Comparison of ENCODE assay signal across 9 mouse cellular contexts in the genomic region with DNA sequence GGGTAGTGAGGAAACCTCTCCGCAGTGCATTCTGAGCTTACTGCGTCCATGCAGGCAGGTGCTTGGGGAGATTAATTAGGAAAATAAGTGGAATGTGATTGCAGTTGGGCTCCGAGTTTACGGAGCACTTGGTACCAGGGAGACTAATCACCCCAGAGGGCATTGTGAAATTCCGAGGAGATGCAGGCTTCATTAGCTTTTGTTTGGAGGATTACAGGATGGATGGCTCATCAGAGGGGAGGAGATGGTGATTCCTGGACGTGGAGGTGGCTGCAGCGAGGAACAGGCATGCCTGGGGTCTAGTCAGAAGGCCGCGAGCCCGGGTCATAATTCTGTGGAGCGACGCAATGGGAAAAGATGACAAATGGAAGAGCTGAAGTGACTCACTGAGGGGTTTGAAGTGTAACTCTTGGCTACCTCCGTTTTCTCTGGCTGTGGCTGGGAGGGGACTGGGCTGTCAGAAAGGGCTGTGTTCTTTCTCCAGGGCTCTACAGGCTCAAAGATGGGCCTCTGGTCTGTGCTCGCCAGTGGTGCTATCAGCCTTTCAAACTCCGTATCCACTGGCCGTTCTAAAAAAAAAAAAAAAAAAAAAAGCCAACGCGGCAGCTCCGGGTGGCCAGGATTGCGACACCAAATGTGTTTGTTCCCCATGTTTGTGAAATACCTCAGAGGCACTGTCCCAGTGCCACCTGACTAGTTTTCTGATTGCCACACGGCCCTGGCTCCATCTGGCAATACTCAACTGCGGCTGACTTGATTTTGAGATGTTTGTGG.
A peak's percentile ranks its signal among the peaks of the same experiment; 100 is the strongest.
DNase-seq lines count a peak whose midpoint lies in the region; ATAC-seq lines count a peak whose summit lies in the region.
"Had no signal": no experiment of that assay in that cellular context is flagged by ENCODE, and none has a peak within 500 bp of the region (broad histone marks: within the 10 kb centered on the region; RNA-seq: fewer than 3 reads in every experiment).

No protein-coding gene starts in this region.

- H3K4me2 ChIP-seq in forebrain, embryonic 15.5 days (replicated peaks) = peak overlapping the region; percentile 47
- peak overlapping the region; percentile 42 for H3K4me2 ChIP-seq in hindbrain, embryonic 14.5 days (replicated peaks)
- peak overlapping the region; percentile 40 for H3K4me2 ChIP-seq in liver, embryonic 11.5 days

- peak overlapping the region; percentile 20 for H3K4me3 ChIP-seq in forebrain, embryonic 15.5 days
- no peak overlapping the region for H3K4me3 ChIP-seq in hindbrain, embryonic 14.5 days (replicated peaks; ENCODE audit: low read length)
- H3K4me3 ChIP-seq in liver, embryonic 11.5 days (ENCODE audit: low read depth, low read length) = no peak overlapping the region

- no peaks in the 10 kb centered on the region for H3K36me3 ChIP-seq in forebrain, embryonic 15.5 days
- no peaks in the 10 kb centered on the region for H3K36me3 ChIP-seq in hindbrain, embryonic 14.5 days (replicated peaks; ENCODE audit: control insufficient read depth, insufficient read depth)
- H3K36me3 ChIP-seq in liver, embryonic 11.5 days (ENCODE audit: control insufficient read depth, insufficient read depth, low read length) = no peaks in the 10 kb centered on the region
- H3K36me3 ChIP-seq: G1E had no signal

- peaks cover 17% of the 10 kb centered on the region for H3K4me1 ChIP-seq in forebrain, embryonic 15.5 days
- peaks cover 18% of the 10 kb centered on the region for H3K4me1 ChIP-seq in hindbrain, embryonic 14.5 days (replicated peaks; ENCODE audit: control insufficient read depth, insufficient read depth, low read length)
- peaks cover 9% of the 10 kb centered on the region; the same call in 1 of the 2 replicates for H3K4me1 ChIP-seq in liver, embryonic 11.5 days (replicated peaks; ENCODE audit: control insufficient read depth, insufficient read depth, low read length)

- ATAC-seq in forebrain, embryonic 15.5 days (replicated peaks) = peak; percentile 55
- peak; percentile 66; the same call in 1 of the 2 replicates for ATAC-seq in hindbrain, embryonic 14.5 days (ENCODE audit: low FRiP score)
- ATAC-seq in liver, embryonic 11.5 days (replicated peaks; ENCODE audit: low FRiP score) = peak; percentile 54

- WGBS in forebrain, embryonic 15.5 days = 9% methylated on average over 22 of the region's 22 CpGs
- 11% methylated on average over 22 of the region's 22 CpGs for WGBS in hindbrain, embryonic 14.5 days
- WGBS in liver, embryonic 11.5 days = 13% methylated on average over 22 of the region's 22 CpGs

- H3K9me3 ChIP-seq in forebrain, embryonic 15.5 days = no peaks in the 10 kb centered on the region
- 0 out of 2 replicates have a peak, but pooled peaks cover 8% of the 10 kb centered on the region for H3K9me3 ChIP-seq in hindbrain, embryonic 14.5 days (ENCODE audit: control insufficient read depth, low read length)
- H3K9me3 ChIP-seq in liver, embryonic 11.5 days (ENCODE audit: control insufficient read depth, low read length) = no peaks in the 10 kb centered on the region
- H3K9me3 ChIP-seq: G1E had no signal

- no peak overlapping the region for H3K27ac ChIP-seq in forebrain, embryonic 15.5 days (replicated peaks)
- no peak overlapping the region for H3K27ac ChIP-seq in hindbrain, embryonic 14.5 days
- peak overlapping the region; percentile 71 for H3K27ac ChIP-seq in liver, embryonic 11.5 days (ENCODE audit: low read depth, low read length)

- H3K27me3 ChIP-seq in forebrain, embryonic 15.5 days = no peaks in the 10 kb centered on the region
- H3K27me3 ChIP-seq in hindbrain, embryonic 14.5 days (ENCODE audit: control insufficient read depth, insufficient read depth, low read length) = no peaks in the 10 kb centered on the region
- peaks cover 4% of the 10 kb centered on the region; the same call in 1 of the 2 replicates for H3K27me3 ChIP-seq in liver, embryonic 11.5 days (replicated peaks; ENCODE audit: control insufficient read depth, insufficient read depth, low read length)

- DNase-seq in ovary, postnatal 36 days (ENCODE audit: low spot score) = peak; percentile 18
- no peak for DNase-seq in ovary, postnatal 14 days (ENCODE audit: low spot score)
- peak; percentile 36 for DNase-seq in hindbrain, embryonic 14.5 days (ENCODE audit: low spot score)
- DNase-seq in liver, embryonic 11.5 days (ENCODE audit: low spot score) = peak; percentile 37
- DNase-seq in monocyte, adult 2 months (ENCODE audit: low read depth in 1 of 2, low spot score in 2 of 2) = peak; percentile 71 to 75
- DNase-seq in cerebellum, adult 9-10 months = no peak
- no peak for DNase-seq in cerebellum, postnatal 14 days

- no peak overlapping the region for H3K9ac ChIP-seq in forebrain, embryonic 15.5 days (replicated peaks)
- peak overlapping the region; percentile 28; the same call in 1 of the 2 replicates for H3K9ac ChIP-seq in hindbrain, embryonic 14.5 days
- H3K9ac ChIP-seq in liver, embryonic 11.5 days (ENCODE audit: low read depth, low read length) = no peak overlapping the region

Comparison
In these comparisons a context has a peak if more than half of its experiments do, and no peak if none do; other contexts are left out.
1. DNase-seq: peak in ovary, postnatal 36 days (single experiment), hindbrain, embryonic 14.5 days (single experiment), liver, embryonic 11.5 days (single experiment) and monocyte, adult 2 months (2 of 2); none in ovary, postnatal 14 days (single experiment), cerebellum, adult 9-10 months (single experiment) and cerebellum, postnatal 14 days (0 of 2).
2. Peak in every context shown above with its lines, with median percentiles within 50 percentile points of each other: ATAC-seq and H3K4me2 ChIP-seq.